Mouse (Mus musculus) kidney, adult 8-10 months (tissue): ENCODE data around the gene Gm37240.

Source experiments
- DNase-seq, 2 experiments: peaks; one replicate each; pipeline ENCODE4 v3.0.0; 2022

Gm37240 gene

DNA sequence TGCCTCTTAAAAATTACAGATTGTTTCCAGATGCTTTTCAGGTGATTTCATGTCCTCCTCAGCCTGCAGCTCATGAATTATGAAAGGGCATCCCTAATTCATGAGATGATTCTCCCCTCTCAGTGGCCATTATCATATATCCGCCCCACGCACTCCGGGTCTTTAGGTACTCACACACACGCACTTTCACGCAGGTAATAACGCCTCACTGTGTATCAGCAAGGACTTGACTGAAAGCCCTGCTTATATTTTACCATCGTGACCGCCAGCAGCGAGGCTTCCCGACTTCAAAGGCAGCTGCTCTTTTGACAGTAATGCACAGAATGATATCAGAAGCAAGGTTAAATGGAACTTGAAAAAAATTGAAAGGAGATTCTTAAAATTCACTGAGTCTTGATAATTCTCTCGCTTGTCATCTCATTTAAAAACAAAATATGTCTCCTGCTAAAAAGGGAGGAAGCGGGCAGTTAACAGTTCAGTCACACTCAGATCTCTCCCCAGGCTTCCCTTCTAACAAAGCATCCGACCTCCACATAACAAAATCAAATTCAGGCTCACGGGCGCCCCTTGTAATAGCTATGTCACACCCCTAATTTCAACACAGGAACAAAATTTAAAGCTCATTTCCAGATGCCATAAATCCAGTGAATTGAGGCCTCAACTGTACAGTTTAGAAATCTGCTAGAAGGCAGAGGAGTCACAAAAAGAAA, 66.3 kb downstream of the Gm37240 start:
- DNase-seq: no peak

DNA sequence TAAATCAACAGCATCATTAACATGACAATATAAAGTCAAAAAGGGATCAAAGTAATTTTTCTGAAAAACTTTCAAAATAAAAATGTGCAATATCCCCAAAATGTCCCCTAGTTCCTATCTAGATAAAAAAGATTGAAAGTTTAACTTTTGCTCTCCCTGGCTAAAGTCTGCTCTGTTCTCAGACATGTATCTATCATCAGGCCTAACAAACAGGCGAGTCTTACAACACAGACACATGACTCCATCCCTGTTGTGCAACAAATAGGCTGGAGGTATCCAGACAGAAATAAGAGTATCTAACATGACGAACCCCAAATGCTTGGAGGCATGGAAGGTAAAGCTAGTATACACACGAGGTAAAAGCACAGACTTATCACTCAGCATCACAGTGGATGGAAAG, 68.0 kb downstream of the Gm37240 start:
- DNase-seq: no peak

DNA sequence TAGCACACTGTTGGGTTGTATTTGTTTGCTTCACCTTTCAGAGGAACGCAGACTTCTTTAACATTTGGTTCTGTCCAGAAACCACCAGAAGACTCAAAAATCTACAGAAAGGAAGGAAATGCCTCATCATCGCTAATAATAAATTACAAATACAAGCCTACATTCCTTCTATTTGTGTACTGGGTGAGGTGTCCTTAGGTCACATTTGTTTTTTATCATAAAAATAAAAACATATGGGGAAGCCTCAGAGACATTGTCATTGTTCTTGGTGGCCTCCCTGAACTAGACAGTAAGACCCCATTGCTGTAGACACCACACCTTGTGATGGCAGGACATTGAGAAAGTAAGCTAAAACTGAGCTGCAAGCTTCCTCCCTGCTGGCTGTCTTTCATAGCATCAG, 70.1 kb downstream of the Gm37240 start, which contains the start of gene Fam160a1:
TSS of gene Fam160a1 (minus strand) at position 101 of the 400 bp plus-strand sequence.
- DNase-seq: no peak

DNA sequence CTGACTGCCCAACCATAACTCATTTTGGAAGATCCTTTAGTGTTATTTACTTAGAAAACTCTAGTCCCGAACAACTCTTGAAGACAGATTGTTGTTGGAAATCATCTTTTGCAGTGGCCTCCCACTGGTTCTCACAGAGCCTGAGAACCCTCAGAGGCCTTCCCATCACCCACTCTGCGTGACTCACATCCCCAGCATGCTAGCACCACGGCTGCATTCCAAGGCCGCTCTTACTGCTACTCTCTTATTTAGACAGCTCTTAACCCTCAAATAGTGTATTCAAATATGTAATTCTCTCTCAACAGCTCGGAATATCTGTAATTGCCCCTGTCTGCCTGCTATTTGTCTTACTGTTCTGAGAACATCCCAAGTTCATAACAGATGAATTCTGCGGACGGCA, 73.1 kb downstream of the Gm37240 start:
- DNase-seq: no peak

GRCm38 (mm10) chr3:85813101-85814014, 74.0 kb downstream of the Gm37240 start:
- DNase-seq: peak; percentile 19 to 35

- DNase-seq: no peak
These were observed 75.3 kb downstream of the Gm37240 start for GRCm38 (mm10) chr3:85812010-85812409.

- DNase-seq: no peak
These were observed 94.2 kb downstream of the Gm37240 start for GRCm38 (mm10) chr3:85793166-85793565.

GRCm38 (mm10) chr3:85789748-85790147, 97.6 kb downstream of the Gm37240 start:
- DNase-seq: no peak

- peak in 1 of 2 experiments; percentile 23 for DNase-seq
These were observed 100.8 kb downstream of the Gm37240 start for GRCm38 (mm10) chr3:85786501-85786900.

DNA sequence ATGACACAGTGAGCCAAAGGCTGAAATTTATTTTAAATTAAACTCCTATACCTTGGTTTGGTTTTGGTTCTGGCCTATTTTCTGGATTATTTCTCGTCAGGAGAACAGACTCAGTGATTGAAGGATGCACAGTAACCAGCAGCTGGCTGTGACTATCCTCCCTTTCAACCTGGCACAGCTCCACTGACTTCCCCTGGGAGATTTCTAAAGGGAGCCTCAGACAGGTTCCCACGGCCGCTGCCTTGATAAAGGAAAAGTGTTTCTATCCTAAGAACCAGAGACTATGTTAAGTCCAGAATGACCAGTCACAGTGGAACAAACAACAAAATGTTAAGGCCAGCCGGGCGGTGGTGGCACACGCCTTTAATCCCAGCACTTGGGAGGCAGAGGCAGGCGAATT, 106.4 kb downstream of the Gm37240 start:
- no peak for DNase-seq

DNA sequence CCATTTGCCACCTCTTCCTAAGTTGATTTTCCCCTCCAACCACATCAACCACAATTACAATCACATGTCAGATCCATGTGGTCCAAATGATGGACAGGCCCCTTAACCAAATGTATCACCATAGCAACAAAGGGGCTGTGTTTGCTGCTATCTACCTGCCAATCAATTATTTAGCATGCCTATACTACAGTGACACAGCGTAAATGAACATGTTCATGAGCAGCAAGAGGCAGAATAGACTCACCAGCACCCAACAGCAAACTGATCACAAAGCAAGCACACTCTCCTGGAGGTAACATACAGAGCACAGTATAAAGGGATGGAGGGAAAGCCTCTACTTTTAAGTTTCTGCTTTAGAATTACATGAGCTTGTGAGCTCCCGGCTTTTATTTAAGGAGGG, 107.0 kb downstream of the Gm37240 start:
- DNase-seq: no peak

DNA sequence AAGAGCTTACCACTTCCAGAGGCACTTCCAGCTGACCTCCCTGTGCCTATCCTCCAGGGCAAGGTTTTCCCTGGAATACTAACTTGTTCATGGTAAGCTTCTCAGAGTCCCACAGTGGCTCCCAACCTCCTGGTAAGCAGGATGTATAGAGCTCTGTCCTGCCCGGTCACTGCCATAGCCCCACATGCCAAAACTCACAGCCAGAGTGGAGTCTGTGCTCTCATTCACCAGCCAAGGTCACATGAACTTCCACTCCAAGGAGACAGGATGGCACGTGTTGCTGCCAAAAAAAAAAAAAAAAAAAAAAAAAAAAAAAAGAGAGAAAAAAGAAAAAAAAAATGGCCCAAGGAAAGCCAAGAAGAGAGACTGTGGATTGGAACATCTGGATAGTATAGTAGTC, 109.5 kb downstream of the Gm37240 start:
- DNase-seq: no peak

DNA sequence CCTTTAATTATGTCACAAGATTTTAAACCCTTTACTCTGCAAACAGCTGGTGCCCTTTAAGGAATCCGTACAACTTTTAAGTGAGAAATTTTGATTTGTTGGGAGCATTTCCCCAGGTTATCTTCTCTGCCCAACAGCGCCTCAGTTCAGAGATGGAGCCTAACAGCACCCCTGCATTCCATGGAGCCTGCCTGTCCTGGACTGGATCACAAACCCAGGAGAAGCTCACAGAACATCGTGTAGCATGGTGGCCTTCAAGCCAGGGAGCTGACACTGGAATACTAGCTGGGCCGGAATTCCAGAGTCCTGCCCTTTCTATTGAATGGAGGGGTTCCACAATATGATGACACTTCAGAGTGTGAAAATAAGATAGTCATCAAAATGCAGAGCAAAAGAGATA, 110.0 kb downstream of the Gm37240 start:
- no peak for DNase-seq

- DNase-seq: no peak
These were observed 110.6 kb downstream of the Gm37240 start for GRCm38 (mm10) chr3:85776707-85777106.

- no peak for DNase-seq
These were observed 111.2 kb downstream of the Gm37240 start for GRCm38 (mm10) chr3:85776126-85776525.

DNA sequence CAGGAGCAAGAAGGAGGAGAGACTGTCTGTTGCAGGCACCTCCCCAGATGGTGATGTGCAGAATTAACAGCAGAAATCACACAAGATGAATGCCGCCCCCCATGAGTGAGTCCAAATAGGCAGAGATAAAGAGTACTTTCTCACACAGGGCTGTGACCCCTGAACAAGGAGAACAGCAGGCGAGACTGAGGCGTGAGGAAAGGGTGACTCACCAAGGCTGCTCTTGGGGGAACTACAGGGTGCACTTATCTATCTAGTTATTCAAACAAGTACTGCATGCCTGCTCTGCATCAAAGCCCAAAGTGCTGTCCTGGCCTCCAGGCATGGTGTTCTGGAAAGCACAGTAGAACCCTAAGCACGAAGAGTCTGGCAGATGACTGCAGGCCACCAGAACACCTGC, 113.4 kb downstream of the Gm37240 start:
- no peak for DNase-seq

- no peak for DNase-seq
These were observed 113.9 kb downstream of the Gm37240 start for GRCm38 (mm10) chr3:85773425-85773824.

DNA sequence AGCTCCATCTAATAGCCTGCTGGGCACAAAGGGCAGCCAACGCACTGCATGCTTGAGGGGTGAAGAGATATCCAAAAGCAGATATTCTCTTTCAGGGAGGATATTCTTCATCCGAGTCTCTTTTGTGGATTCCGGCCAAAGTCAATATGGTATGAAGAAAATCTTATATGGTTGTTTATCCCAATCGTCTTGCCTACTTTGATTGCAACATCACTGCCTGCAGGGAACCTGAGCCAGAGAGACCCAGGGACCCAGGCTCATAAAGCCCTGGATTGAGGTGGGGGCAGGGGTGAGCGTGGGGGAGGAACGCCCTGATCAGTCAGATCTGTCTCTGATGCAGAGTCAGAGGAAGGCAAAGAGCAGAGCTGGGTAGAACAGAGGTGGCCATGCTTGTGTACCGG, 122.4 kb downstream of the Gm37240 start:
- no peak for DNase-seq

DNA sequence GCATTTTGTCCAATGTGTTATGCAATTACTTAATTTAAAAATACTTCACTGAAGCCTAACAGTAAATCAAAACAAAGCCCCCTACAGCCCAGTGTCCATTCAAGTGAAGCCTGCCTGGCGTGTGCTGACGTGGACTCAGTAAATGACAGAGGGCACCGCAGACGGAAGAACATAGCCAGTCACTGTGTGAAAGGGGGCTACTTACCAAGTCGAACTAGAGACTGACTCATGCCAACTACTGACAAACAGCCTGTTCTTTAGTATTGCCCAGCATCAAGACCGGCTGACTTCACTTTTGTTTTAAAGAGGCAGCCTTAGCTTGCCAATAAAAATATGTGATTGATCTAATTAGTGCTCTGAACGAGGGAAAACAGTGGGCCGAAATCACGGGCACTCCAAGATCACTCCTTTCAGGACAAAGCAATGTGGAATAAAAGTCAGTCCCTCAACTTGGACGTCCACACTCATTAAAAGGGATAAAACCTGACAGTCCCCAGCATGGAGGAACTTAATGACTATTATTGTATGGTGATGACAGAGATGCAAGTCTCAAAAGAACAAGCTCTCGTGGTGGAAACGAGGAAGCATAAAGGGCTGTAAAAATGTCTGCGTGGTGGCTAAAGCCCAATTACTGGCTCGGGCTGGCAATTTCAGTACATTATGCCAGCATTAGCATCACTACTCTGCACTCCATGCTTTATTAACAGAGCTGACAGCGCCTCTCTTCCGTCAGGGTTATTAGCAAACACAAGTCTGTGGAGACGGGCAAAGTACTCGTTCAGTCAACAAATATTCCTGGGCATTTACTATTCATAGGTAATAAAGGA, 123.1 kb downstream of the Gm37240 start:
- no peak for DNase-seq

DNA sequence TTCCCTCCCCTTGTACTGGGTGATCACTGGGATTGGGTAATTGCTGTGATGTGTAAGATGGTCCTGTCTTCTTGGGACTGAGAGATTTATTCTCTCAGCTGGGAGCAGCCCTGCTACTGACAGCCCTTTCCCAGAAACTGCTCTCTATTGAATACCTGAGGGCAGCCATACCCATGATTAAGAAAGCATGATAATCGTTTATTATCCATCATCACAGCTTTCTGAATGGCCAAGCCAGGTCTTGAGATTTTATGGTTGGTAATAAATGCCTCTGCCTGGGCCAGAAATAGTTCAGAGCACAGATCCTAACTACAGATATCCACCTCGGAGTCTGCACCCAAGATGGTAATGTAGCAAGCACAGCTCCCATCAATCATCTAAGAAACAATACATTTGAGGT, 129.4 kb downstream of the Gm37240 start:
- no peak for DNase-seq

GRCm38 (mm10) chr3:85757435-85757834, 129.9 kb downstream of the Gm37240 start:
- no peak for DNase-seq

- DNase-seq: no peak
These were observed 138.0 kb downstream of the Gm37240 start for GRCm38 (mm10) chr3:85749348-85749747.

GRCm38 (mm10) chr3:85748863-85749262, 138.5 kb downstream of the Gm37240 start:
- no peak for DNase-seq
